Mouse (Mus musculus): Measurements from ENCODE around the gene Crybb1.

Crybb1 gene

GRCm38 (mm10) chr5:112266011-112266777, 10.6 kb downstream of the Crybb1 start:
- no peak for DNase-seq (ENCODE audit: low read depth)

DNA sequence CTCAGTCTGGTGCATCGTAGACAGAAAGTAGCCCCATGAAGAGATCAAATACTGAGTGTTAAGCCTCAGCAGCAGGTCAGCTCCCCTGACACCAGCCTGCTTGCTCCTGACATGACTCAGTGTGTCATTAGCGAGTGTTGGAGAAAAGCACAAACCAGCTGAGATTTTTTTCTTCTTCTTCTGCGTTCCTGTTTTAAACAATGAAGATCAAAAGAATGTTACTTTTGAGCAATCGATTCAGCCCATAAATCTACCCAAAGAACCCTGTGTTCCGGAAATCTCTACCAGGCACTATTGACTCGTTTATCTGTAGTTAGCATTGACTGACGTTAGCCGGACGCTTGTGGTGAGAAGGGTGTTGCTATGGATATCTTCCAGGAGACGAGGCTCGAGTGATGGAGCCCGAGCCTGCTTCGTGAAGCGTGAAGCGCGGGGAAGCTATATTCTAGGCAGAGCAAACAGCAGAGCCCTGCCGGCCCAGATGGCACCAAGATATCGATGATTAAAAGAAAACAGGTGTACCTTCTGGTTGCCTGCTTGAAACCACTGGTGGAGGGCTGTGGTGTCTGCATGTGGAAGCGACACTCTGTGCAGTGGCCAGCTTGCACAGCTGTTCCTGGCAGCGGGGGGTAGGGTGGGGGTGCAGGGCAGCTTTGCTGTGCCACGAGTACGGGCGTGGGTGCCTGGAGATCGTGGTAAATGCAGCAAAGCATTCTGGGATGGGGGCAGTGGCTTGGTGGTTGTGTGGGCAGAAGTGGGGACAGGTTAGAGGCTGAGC, 15.3 kb downstream of the Crybb1 start:
- DNase-seq (ENCODE audit: low read depth), result peak; percentile 92

DNA sequence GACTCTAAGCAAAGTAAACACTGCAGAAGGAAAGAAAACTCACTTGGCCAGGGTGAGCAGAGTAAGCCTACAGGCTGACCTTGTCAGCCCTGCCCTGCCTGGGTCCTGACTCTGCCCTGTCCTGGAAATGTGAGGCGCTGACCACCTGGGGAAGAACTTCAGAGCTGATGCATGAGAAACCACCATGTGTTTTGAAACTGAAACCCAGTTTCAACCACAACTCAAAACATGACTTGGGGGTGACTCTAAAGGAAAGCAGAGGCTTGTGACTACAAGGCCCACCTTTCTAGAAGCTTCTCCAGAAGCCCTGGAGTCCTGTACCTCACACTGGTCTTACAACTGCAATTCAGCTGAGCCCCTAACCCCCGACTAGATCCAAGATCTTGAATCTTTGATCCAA, 17.3 kb downstream of the Crybb1 start:
- DNase-seq (ENCODE audit: low read depth), result peak; percentile 92

DNA sequence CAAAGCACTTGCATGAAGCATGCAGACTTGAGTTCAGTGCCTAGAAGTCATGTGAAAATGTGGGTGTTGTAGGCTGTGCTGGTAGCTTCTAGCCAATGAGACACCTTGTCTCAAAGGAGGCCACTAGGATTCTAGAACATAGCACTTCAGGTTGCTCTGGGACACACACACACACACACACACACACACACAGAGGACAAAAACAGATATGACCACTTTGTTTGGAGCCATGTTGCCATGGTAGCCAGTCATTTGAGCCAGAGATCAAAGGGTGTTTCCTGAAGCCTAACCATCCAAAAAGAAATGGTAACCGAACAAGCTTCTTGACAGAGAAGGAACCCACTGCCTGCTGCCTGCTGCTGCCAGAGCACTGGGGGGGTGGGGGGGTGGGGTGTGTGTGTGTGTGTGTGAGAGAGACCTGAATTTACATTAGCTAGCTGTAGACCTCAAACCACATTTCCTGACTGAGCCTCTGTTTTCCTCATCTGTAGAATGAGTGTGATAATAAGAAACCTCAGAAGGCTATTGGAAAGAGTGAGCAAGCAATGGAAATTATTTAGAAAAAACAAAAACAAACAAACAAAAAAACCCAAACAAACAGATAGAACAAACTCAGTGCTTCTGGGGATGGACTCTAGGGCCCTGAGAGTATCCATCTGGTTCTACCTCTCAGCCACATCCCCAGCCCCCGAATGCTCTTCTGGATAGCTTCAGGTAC, 18.3 kb downstream of the Crybb1 start:
- peak; percentile 96 for DNase-seq (ENCODE audit: low read depth)

GRCm38 (mm10) chr5:112275021-112275804, 19.6 kb downstream of the Crybb1 start:
- peak; percentile 88 for DNase-seq (ENCODE audit: low read depth)

GRCm38 (mm10) chr5:112276267-112276873, 20.8 kb downstream of the Crybb1 start, which contains the start of gene Tpst2:
Gene Tpst2 (plus strand): TSS chr5:112276691.
- peak; percentile 100 for DNase-seq (ENCODE audit: low read depth)

GRCm38 (mm10) chr5:112276907-112277348, 21.3 kb downstream of the Crybb1 start:
- peak; percentile 81 for DNase-seq (ENCODE audit: low read depth)

DNA sequence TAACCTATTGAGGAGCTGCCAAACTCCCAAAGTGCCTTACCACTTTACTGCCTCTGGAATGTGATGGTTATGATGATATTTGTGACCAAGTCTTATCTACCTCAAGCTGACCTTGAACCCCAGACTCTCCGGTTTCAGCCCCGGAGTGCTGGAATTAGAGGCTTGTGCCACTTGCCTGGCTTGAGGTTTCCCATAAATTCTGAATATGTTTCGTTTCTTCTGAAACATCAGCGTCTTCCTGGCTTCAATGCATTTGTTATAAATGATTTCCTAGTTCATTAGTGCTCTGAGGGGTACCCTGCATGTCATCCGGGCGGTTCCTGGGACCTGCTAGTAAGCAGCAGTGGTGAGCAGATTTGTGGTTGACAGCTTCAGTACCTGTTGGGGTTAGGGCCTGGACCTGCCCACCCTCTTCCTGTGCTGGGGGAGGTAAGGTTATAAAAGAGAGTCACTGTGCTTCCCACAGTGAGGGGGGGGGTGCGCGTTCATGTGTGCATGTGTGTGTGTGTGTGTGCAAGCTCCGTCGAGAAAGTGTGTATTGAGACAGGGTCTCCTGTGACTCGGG, 22.4 kb downstream of the Crybb1 start:
- DNase-seq (ENCODE audit: low read depth), result peak; percentile 76

DNA sequence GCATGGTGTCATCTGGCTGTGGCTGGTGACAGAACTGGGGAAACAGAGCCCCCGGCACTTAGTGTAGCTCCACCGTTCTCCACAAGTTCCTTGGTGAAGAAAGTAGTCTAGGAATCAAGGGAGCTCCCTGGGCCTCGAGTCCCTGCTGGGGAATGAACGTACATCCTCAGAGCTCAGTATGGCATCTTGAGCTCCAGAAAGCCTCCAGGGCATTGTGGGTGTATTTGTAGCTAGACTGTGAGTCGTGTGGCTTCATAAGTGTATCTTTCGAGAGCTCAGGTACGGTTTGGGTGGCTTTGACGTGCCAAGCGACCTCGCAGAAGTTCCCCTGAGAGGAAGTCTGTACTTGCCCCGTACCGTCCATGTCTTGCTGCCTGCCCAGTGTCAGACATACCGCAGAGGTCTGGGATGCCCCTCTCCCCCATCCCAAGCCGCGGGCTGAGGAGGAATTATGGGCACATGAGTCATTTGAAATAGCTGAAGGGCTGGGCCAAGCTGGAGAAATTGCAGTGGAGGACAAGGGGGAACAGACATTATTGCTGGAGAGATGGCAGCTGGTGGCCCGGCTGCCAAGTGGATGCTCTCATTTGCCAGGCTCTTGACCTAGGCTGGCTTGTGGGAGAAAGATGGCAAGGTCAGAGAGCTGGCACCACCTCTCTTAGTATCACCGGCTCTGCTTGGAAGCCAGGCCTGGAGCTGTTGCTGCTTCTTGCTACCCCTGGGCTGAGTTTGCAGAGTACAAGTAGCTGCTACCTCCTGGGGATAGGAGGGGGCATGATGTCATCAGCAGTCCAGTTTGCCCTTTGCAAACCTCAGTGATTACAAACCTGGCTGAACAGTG, 23.8 kb downstream of the Crybb1 start:
- DNase-seq (ENCODE audit: low read depth), result peak; percentile 60

GRCm38 (mm10) chr5:112280151-112280550, 24.5 kb downstream of the Crybb1 start:
- no peak for DNase-seq (ENCODE audit: low read depth)

DNA sequence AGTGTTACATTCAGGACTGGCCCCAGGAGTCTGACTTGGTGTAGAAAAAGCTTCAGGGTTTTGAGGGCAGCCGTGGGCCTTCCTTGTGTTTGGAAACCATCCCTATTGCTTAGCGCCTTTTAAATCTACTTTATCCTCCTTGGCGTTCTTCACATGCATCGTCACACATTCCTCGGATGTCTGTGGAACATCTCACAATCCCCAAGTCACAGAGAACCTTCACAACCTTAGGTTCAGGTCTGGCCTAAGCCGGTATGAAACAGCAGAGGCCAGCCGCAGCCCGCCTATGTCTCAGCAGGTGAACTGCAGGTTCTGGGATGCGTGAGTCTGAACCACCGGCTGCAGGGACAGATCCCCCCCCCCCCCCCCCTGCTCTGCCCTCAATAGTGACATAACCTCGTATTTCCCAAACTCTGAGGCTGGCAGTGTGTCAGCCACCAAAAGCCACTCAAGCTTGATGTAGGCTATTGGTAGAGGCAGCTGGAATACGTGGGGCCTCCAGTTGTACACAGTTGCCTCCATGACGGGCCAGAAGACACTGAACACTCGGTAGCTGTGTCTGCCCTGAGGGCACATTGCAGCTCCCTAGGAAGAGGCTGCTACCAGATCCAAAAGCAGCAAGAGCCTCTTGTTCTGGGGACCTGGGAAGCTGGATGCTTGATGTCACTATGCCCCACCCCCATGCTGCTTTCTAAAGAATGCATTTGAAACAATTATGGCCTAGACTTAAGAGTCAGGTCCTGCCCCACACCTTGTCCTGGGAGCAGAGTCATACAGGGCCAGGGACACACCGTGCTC, 25.4 kb downstream of the Crybb1 start:
- no peak for DNase-seq (ENCODE audit: low read depth)

- no peak for DNase-seq (ENCODE audit: low read depth)
These were observed 26.1 kb downstream of the Crybb1 start for GRCm38 (mm10) chr5:112281676-112282075.

GRCm38 (mm10) chr5:112282123-112282779, 26.6 kb downstream of the Crybb1 start:
- no peak for DNase-seq (ENCODE audit: low read depth)

- peak; percentile 54 for DNase-seq (ENCODE audit: low read depth)
These were observed 27.3 kb downstream of the Crybb1 start for GRCm38 (mm10) chr5:112282780-112283482.

DNA sequence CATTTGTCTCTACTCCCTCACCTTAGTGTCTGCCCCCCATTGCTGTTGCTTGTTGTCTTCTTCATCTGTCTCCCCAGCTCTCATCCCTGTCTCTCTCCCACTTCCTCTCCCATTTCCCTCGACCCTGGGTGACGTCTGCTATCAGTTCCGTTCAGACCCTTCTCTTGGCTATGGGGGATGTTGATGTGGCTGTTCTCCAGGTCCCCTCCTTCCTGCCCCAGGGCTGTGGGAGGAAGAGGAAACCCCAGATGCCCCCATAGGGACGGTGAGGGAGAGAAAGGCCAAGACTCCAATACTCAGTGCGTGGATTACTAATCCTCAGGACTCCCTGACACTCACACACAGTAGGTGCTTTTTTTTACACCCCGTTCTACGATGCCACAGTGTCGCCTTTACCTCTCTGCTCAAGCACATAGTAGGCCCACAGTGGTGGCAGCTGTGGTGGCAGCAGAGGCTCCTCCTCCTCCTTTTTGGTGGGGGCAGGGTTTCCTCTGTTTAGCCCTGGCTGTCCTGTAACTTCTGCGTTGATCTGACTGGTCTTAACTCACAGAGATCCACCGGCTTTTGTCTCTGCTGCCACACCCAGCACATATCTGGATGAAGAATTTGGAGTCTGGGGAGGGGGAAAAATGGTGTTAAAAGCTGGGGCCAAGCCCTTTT, 28.1 kb downstream of the Crybb1 start:
- peak; percentile 56 for DNase-seq (ENCODE audit: low read depth)

DNA sequence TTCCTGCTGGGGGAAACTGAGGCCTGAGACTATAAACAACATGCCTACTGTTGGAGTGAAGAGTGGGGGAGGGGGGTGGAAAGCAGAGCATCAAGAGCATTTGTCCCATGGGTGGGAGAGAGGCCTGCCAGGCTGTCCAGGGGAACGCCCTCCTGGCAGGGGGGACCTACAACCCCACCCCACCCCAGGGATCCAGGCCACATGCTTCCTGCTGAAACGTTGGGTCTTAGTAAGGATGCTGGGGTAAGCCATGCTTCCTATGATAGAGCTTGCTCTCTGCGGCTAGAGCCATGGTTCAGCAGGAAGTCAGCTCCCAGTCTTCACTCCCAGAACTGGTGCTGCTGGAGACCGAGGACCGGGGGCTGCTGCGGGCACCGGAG, 28.6 kb downstream of the Crybb1 start:
- DNase-seq (ENCODE audit: low read depth), result no peak

DNA sequence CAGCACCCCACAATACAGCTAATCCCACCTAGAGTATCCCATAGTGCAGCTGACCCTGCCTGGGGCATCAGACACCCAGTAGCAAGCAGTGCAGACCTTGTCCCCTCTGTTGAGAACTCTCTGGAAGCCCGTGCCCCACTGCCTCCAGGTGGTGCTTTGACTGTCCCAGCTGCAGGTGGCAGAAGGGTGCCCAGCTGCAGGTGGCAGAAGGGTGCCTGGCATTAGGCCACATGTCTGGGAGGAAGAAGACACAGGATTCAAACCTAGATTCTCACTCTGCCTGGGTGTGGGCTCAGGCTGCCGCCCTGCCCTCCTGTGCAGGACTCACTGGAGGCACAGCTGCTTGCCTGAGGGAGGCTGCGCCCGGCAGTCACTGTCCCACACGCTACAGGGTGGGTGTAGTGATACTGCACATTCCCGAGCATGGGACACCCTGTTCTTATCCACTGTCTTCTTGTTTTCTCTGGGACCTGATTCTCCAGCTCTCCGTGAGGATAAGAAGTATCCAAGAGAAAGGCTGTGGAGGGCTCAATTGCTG, 30.0 kb downstream of the Crybb1 start:
- no peak for DNase-seq (ENCODE audit: low read depth)

Data from induced T-regulatory cell, adult 2 months (primary cell).